Mouse (Mus musculus): ENCODE data around the gene Hist2h2aa2.

DNA sequence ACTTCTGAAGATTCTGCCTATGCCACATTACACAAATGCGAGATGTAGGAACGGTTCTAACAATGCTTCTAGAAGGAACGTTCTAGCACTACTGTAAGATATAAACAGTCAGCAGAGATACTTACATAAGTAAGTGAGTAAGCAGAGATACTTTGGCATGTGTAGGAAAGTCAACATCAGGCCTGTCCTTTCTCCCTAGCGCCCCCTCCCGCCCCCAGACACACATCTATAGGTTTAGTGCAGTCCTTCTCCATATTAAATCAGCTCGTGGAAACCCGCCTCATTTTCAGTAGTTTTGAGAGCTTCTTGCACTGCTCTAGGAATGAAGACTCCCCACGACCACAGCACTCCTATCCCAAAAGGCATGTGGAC lies 37.3 kb upstream of the Hist2h2aa2 start:
- TF ChIP-seq POLR2A (IDR thresholded peaks at IDR 0.05; ENCODE audit: extremely low read depth, insufficient read depth, low read length) (no peak), CTCF (IDR thresholded peaks at IDR 0.05; ENCODE audit: extremely low read depth, insufficient read depth, low read length) (no peak)
